Mouse (Mus musculus) lung, embryonic 16.5 days (tissue): ENCODE data around the gene Auts2. TPM values are rescaled to one million over a fixed set of nuclear protein-coding genes. Genes with fewer than 3 reads are reported as not detected.
A peak's percentile ranks its signal among the peaks of the same experiment; 100 is the strongest.

Experiments
- ATAC-seq: fragments of 200-750 bp; cut with Nextera tagmentation; 2 replicates; pipeline ENCODE4 v1.8.0; 2017; ENCODE audit warnings: low read depth, mild to moderate bottlenecking, moderate library complexity
- H3K27ac ChIP-seq: fragments of 300-500 bp; sonication (generic); 2 replicates; pipeline ENCODE4 v1.5.1; 2014; ENCODE audit warnings: mild to moderate bottlenecking, control low read depth, low read length
- H3K27me3 ChIP-seq: fragments of 300-500 bp; sonication (generic); 2 replicates; pipeline ENCODE4 v1.6.1; 2014; ENCODE audit warnings: low read depth, low read length, mixed read lengths; ENCODE audit not compliant: control insufficient read depth, insufficient read depth
- H3K36me3 ChIP-seq: fragments of 300-500 bp; sonication (generic); 2 replicates; pipeline ENCODE4 v1.6.1; 2014; ENCODE audit warnings: low read length; ENCODE audit not compliant: control insufficient read depth, insufficient read depth
- H3K4me1 ChIP-seq: fragments of 300-500 bp; sonication (generic); replicated peaks from 2 replicates; pipeline ENCODE4 v1.6.1; 2014; ENCODE audit warnings: low read length, mixed read lengths; ENCODE audit not compliant: control insufficient read depth, insufficient read depth
- H3K4me2 ChIP-seq: fragments of 300-500 bp; sonication (generic); 2 replicates; pipeline ENCODE4 v1.6.1; 2014; ENCODE audit warnings: low read depth, low read length, control low read depth
- H3K4me3 ChIP-seq: fragments of 300-500 bp; sonication (generic); 2 replicates; pipeline ENCODE4 v1.5.1; 2014; ENCODE audit warnings: mild to moderate bottlenecking, low read length, control low read depth
- H3K9ac ChIP-seq: fragments of 300-500 bp; sonication (generic); 2 replicates; pipeline ENCODE4 v1.6.1; 2014; ENCODE audit warnings: low read length, control low read depth
- H3K9me3 ChIP-seq: fragments of 300-500 bp; sonication (generic); 2 replicates; pipeline ENCODE4 v1.6.1; 2016; ENCODE audit warnings: low read length; ENCODE audit not compliant: control insufficient read depth
- WGBS: fragments of 180-500 bp; shearing (Covaris S2); extraction: QIAGEN DNeasy Blood & Tissue Kit; methylation state at CpG from one replicate; pipeline ENCODE4 v1.1.7; 2014; 5-methylcytosine and 5-hydroxymethylcytosine counted together
- polyA plus RNA-seq: library from polyadenylated mRNA; unstranded; fragments of >200 nt; fragmentation: Nextera tagmentation; extraction: Ambion mirVana; gene quantifications from 2 replicates; pipeline ENCODE4 v1.2.1, GENCODE M21; 2015

Auts2 gene
- polyA plus RNA-seq, 1 experiment from 2014 or later = 12.3 TPM

DNA sequence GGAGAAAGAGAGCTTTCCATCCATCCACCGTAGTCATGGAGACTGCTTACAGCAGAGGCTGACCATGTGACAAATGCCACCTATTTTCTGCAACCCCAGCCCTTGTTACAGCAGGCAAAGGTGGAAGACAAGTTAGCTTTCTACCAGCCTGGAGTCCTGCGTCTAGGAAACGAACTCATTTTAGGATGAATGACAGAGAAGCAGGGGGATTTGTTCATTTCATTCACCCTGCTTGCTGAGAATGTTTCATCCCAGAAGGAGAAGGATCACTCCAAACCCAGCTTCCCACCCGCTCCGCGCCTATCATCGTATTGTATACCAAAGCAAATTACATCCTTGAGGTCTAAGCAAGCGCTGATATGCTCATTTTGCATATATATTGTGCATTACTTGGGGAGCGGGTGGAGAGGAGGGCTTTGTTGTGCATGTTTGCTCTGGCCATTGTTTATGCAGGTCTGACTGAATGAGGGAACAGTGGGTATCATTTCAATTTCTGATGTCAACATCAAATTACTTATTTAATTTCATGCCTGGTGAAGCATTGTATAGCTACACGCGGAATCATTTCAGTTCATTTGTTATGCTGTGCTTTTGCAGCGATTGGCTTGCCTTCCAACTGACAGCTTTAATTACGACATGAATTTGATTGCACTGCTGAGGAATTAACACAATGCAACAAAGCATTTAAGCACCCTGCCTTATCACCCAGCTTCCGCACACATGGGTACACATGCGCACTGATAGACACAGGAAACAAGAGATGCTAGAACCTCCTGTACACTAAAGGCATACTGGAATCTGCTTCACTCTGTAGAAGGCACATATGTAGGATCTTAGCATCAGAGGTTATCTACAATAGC, 509.4 kb downstream of the Auts2 start:
- H3K9me3 ChIP-seq = no peaks in the 10 kb centered on the region
- no peak overlapping the region for H3K4me2 ChIP-seq
- no peak for ATAC-seq
- 92% methylated on average over 15 of the region's 15 CpGs for WGBS
- no peaks in the 10 kb centered on the region for H3K36me3 ChIP-seq
- no peak overlapping the region for H3K9ac ChIP-seq
- H3K27ac ChIP-seq = no peak overlapping the region
- H3K27me3 ChIP-seq = no peaks in the 10 kb centered on the region
- peaks cover 6% of the 10 kb centered on the region; the same call in 1 of the 2 replicates for H3K4me1 ChIP-seq
- H3K4me3 ChIP-seq = no peak overlapping the region

- no peak for ATAC-seq
- Histone ChIP-seq H3K27me3 (no peaks in the 10 kb centered on the region), H3K9ac (no peak overlapping the region), H3K4me3 (no peak overlapping the region), H3K27ac (no peak overlapping the region), H3K4me1 (peaks cover 6% of the 10 kb centered on the region; the same call in 1 of the 2 replicates), H3K36me3 (no peaks in the 10 kb centered on the region), H3K9me3 (no peaks in the 10 kb centered on the region), H3K4me2 (no peak overlapping the region)
- WGBS = 51% methylated on average over 15 of the region's 15 CpGs
Observed at GRCm38 (mm10) chr5:132030941-132031531, 512.1 kb downstream of the Auts2 start.

GRCm38 (mm10) chr5:132029638-132030037, 513.5 kb downstream of the Auts2 start:
- H3K9ac ChIP-seq = no peak overlapping the region
- H3K27ac ChIP-seq = no peak overlapping the region
- H3K4me3 ChIP-seq = no peak overlapping the region
- H3K4me2 ChIP-seq = no peak overlapping the region
- H3K36me3 ChIP-seq = no peaks in the 10 kb centered on the region
- no peaks in the 10 kb centered on the region for H3K9me3 ChIP-seq
- peaks cover 6% of the 10 kb centered on the region; the same call in 1 of the 2 replicates for H3K4me1 ChIP-seq
- H3K27me3 ChIP-seq = no peaks in the 10 kb centered on the region
- 73% methylated on average over 11 of the region's 11 CpGs for WGBS
- ATAC-seq = no peak

- Histone ChIP-seq H3K36me3 (no peaks in the 10 kb centered on the region), H3K4me1 (peaks cover 6% of the 10 kb centered on the region; the same call in 1 of the 2 replicates), H3K27me3 (no peaks in the 10 kb centered on the region), H3K4me2 (no peak overlapping the region), H3K9ac (no peak overlapping the region), H3K27ac (no peak overlapping the region), H3K4me3 (no peak overlapping the region), H3K9me3 (no peaks in the 10 kb centered on the region)
- WGBS = 46% methylated on average over 12 of the region's 12 CpGs
- ATAC-seq = peak; percentile 59; the same call in 1 of the 2 replicates
Observed at GRCm38 (mm10) chr5:132029038-132029437, 514.1 kb downstream of the Auts2 start.

GRCm38 (mm10) chr5:132027859-132028498, 515.2 kb downstream of the Auts2 start:
- peaks cover 6% of the 10 kb centered on the region; the same call in 1 of the 2 replicates for H3K4me1 ChIP-seq
- no peaks in the 10 kb centered on the region for H3K36me3 ChIP-seq
- WGBS = 47% methylated on average over 5 of the region's 5 CpGs
- 0 out of 2 replicates have a peak, but pooled peaks have one; percentile 23 for ATAC-seq
- H3K27me3 ChIP-seq = no peaks in the 10 kb centered on the region
- no peak overlapping the region for H3K4me2 ChIP-seq
- no peak overlapping the region for H3K27ac ChIP-seq
- H3K9me3 ChIP-seq = no peaks in the 10 kb centered on the region
- H3K4me3 ChIP-seq = no peak overlapping the region
- H3K9ac ChIP-seq = no peak overlapping the region

DNA sequence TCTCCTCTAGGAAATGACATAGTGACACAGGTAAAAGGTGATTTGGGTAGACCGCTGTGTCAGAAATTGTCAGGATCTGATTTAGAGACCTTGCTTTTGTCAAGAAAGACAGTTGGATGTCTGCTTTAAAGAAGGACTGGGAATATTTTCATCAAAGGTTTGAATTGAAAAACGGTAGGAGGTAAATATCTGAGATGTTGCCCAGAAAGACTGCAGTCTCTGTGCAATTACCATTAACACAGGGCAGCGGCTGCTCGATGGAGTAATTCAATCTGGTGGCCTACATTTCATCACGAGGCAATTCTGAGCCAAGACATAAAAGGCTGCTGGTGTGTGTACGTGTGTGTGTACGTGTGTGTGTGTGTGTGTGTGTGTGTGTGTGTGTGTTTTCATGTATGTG, 529.8 kb downstream of the Auts2 start:
- H3K27ac ChIP-seq = no peak overlapping the region
- whole genome bisulfite sequencing = 86% methylated on average over 7 of the region's 7 CpGs
- H3K4me2 ChIP-seq = no peak overlapping the region
- H3K4me1 ChIP-seq = no peaks in the 10 kb centered on the region
- H3K9ac ChIP-seq = no peak overlapping the region
- H3K4me3 ChIP-seq = no peak overlapping the region
- no peak for ATAC-seq
- no peaks in the 10 kb centered on the region for H3K27me3 ChIP-seq
- no peaks in the 10 kb centered on the region for H3K9me3 ChIP-seq
- no peaks in the 10 kb centered on the region for H3K36me3 ChIP-seq

- Histone ChIP-seq H3K27ac (no peak overlapping the region), H3K4me3 (no peak overlapping the region), H3K4me1 (no peaks in the 10 kb centered on the region), H3K9me3 (no peaks in the 10 kb centered on the region), H3K4me2 (no peak overlapping the region), H3K36me3 (no peaks in the 10 kb centered on the region), H3K9ac (no peak overlapping the region), H3K27me3 (no peaks in the 10 kb centered on the region)
- no peak for ATAC-seq
Observed at GRCm38 (mm10) chr5:132011795-132012194, 531.3 kb downstream of the Auts2 start.

DNA sequence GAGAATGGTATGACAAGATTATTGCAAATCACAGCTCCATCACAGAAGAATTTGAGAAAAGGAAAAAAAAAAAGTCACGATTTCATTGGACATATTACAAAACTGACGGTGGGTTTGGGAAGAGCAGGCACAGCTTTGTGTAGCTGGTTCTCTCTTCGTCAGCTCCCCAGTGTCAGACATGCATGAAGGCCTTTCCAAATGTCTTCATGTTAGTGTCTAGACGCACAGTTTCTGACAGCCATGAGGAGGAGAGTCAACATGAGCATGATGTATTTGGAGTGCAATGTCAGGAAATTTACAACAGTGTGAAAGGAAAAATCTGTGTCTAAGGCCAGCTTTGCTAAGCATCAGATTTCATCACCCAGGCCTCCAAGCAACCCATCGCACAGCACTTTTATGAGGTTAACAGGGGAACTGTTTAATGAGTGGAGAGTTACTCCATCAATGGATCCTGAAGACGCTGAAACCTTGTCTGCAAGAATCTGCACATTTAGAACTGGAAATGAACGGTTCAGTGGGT, 534.4 kb downstream of the Auts2 start:
- Histone ChIP-seq H3K36me3 (no peaks in the 10 kb centered on the region), H3K4me1 (no peaks in the 10 kb centered on the region), H3K27ac (no peak overlapping the region), H3K9me3 (no peaks in the 10 kb centered on the region), H3K27me3 (no peaks in the 10 kb centered on the region), H3K4me2 (no peak overlapping the region), H3K4me3 (no peak overlapping the region), H3K9ac (no peak overlapping the region)
- 61% methylated on average over 7 of the region's 7 CpGs for WGBS
- ATAC-seq = no peak

GRCm38 (mm10) chr5:132007907-132008306, 535.2 kb downstream of the Auts2 start:
- no peaks in the 10 kb centered on the region for H3K4me1 ChIP-seq

More at GRCm38 (mm10) chr5:132007907-132008306, 535.2 kb downstream of the Auts2 start:
- no peak overlapping the region for H3K4me2 ChIP-seq
- H3K36me3 ChIP-seq = no peaks in the 10 kb centered on the region
- ATAC-seq = no peak
- H3K9ac ChIP-seq = no peak overlapping the region
- 91% methylated on average over 4 of the region's 4 CpGs for WGBS
- H3K4me3 ChIP-seq = no peak overlapping the region
- H3K27ac ChIP-seq = no peak overlapping the region
- H3K9me3 ChIP-seq = no peaks in the 10 kb centered on the region
- H3K27me3 ChIP-seq = no peaks in the 10 kb centered on the region
